Mouse (Mus musculus) bone marrow, adult 2 months (tissue): ENCODE data around the gene Esrrb.

Experiments
- CTCF ChIP-seq: fragments of 200-500 bp; IDR thresholded peaks from 2 replicates; pipeline ENCODE4 v1.5.1; 2011; ENCODE audit warnings: low read length, control low read depth; ENCODE audit not compliant: control insufficient read depth, insufficient read depth
- POLR2A ChIP-seq: fragments of 200-500 bp; IDR thresholded peaks from 2 replicates; pipeline ENCODE4 v1.6.1; 2011; ENCODE audit warnings: low read depth, mild to moderate bottlenecking, control low read depth, low read length, borderline replicate concordance; ENCODE audit not compliant: control insufficient read depth

DNA sequence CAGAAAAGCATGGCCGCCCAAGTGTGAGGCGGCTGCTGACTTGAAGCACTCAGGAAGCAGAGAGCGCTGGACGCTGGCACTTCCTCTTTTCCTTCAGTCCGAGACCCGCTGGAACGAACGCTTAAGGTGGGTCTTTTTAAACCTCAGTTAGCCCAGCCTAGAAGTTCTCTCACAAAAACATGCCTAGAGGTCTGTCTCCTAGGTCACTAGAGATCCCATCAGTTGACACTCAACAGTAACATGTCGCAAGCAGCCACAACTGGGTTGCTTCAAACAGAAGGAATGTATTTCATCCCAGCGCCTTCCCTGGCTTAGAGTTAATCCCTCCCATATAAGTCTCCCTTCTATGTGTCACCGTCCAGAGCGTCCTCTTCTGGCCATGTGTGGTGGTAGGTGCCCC, 33.9 kb downstream of the Esrrb start:
- no peak for TF ChIP-seq CTCF
- TF ChIP-seq POLR2A: no peak
